Mouse (Mus musculus): Measurements from ENCODE around the gene Nudt1. TPM values are rescaled to one million over a fixed set of nuclear protein-coding genes. Genes with fewer than 3 reads are reported as not detected.

Gene Nudt1
- polyA plus RNA-seq (2015; fragmentation: Nextera tagmentation; extraction: Ambion mirVana) = 43.4 and 50.1 TPM in 2 replicates

DNA sequence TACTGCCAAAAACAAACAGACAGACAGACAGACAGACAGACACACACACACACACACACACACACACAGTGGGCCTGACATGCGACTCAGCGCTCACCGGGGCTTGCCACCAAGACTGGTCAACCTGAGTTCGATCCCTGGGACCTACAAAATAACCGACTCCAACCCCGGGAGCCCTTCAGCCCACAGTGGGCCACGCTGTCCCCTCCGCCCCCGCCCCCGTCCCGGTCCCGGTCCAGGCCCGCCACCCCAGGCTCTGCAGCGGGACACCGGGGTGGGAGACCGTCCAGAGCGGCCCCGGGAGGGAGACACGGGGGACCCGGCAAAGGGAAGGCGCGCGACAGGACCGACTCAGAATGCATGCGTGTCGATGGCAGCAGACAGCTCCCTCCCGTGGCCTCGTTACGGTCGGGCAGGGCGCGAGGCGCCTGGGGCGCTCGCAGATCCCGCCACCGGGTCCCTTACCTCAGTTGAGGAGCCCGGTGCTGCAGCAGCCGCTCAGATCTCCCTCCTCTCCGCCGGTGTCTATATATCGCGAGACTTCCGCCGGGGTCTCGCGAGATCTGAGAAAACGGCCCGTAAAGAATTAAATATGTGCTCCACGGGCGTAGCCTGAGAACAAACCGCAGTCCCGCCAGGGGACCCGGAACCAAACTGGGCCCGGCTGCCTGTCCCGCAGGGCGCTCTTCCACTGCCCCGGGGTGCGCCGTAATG lies at the start of gene Nudt1, which contains the start of gene Mad1l1:
Nudt1 (plus strand) TSS at position 615 of the 714 bp plus-strand sequence.
Mad1l1 (minus strand) TSS at position 511 of the 714 bp plus-strand sequence.
- no peaks in the 10 kb centered on the region for H3K27me3 ChIP-seq
- peak within 1 kb of the TSS; percentile 99 for H3K9ac ChIP-seq
- ATAC-seq (ENCODE audit: insufficient number of reproducible peaks, insufficient read depth, low FRiP score, low TSS enrichment, low read depth) = peak; percentile 82
- peak within 1 kb of the TSS; percentile 71 for H3K4me2 ChIP-seq
- H3K9me3 ChIP-seq = no peaks in the 10 kb centered on the region
- H3K27ac ChIP-seq = peak within 1 kb of the TSS; percentile 89
- WGBS = under 1% methylated on average over 54 of the region's 60 CpGs
- H3K4me3 ChIP-seq = peak within 1 kb of the TSS; percentile 95
- H3K4me1 ChIP-seq = peaks cover 14% of the 10 kb centered on the region
- H3K36me3 ChIP-seq = peaks cover 5% of the 10 kb centered on the region

DNA sequence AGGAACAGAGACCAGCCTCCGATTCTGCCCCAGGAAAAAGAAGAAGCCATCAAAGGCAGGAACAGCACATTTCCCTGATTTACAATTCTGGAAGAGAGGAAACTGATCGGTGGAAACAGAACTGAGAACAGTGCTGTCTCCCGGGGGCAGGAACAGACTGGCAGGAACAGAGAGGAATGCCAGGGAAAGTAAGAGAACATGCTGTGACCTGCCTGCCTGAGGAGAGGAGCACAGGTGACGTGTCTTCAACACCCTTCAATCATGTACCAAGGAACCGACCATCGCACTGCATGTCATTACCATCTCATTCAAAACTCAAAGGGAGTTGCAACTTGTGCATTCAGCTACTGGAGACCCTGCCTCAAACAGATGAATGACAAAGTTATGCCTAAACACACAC lies 44.7 kb upstream of the Nudt1 start:
- peaks cover 44% of the 10 kb centered on the region for H3K36me3 ChIP-seq
- no peak for ATAC-seq (ENCODE audit: insufficient number of reproducible peaks, insufficient read depth, low FRiP score, low TSS enrichment, low read depth)
- no peak overlapping the region for H3K9ac ChIP-seq
- no peak overlapping the region for H3K27ac ChIP-seq
- H3K27me3 ChIP-seq = no peaks in the 10 kb centered on the region
- H3K9me3 ChIP-seq = no peaks in the 10 kb centered on the region
- peaks cover 6% of the 10 kb centered on the region; the same call in 1 of the 2 replicates for H3K4me1 ChIP-seq
- 73% methylated on average over 6 of the region's 6 CpGs for WGBS
- no peak overlapping the region for H3K4me3 ChIP-seq
- H3K4me2 ChIP-seq = no peak overlapping the region

DNA sequence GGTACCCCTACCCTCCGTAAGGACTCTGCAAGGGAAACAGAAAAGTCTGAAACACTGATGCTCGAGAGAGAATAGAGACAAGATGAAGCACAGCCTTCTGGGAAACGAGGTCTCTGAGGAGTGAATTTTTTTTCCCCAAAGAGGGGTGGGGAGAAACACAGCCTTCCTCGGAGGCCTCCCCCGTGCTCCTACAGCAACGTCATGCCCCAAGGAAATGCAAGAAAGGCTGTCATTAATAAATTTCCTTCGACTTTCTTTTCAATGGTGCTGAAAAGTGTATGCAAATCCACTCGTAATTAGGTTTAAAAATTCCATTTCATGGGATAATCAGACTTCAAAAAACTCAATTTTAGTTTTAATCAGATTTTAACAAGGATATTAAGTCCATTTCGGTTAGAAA lies 41.3 kb upstream of the Nudt1 start:
- Histone ChIP-seq H3K9me3 (no peaks in the 10 kb centered on the region), H3K27ac (no peak overlapping the region), H3K36me3 (peaks cover 58% of the 10 kb centered on the region), H3K9ac (no peak overlapping the region), H3K27me3 (no peaks in the 10 kb centered on the region), H3K4me1 (peaks cover 6% of the 10 kb centered on the region; the same call in 1 of the 2 replicates), H3K4me2 (no peak overlapping the region), H3K4me3 (no peak overlapping the region)
- ATAC-seq (ENCODE audit: insufficient number of reproducible peaks, insufficient read depth, low FRiP score, low TSS enrichment, low read depth) = no peak
- WGBS = 55% methylated on average over 9 of the region's 9 CpGs

GRCm38 (mm10) chr5:140282376-140282775 lies 39.1 kb upstream of the Nudt1 start:
- Histone ChIP-seq H3K4me1 (peaks cover 6% of the 10 kb centered on the region; the same call in 1 of the 2 replicates), H3K9ac (no peak overlapping the region), H3K27me3 (no peaks in the 10 kb centered on the region), H3K9me3 (no peaks in the 10 kb centered on the region), H3K4me2 (no peak overlapping the region), H3K36me3 (peaks cover 54% of the 10 kb centered on the region), H3K27ac (no peak overlapping the region), H3K4me3 (no peak overlapping the region)
- no peak for ATAC-seq (ENCODE audit: insufficient number of reproducible peaks, insufficient read depth, low FRiP score, low TSS enrichment, low read depth)
- 80% methylated on average over 8 of the region's 8 CpGs for WGBS

DNA sequence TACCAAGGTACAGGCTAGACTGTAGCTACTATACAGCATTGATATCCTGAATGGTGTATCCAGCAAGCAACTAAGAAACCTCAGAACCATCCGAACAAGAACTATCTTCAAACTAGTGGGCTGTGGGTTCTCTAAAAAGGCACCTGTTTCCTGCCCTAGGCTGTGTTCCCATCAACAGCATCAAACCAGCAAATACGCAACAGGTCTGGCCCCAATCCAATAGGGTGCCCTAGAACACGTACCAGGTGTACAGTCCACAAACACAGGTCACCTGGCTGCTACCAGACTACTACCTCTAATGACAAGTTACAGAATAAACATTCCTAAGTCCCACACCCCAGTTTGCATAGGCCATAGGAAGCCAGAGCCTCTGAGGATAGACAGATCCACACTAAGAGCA lies 38.6 kb upstream of the Nudt1 start:
- 93% methylated on average over 3 of the region's 3 CpGs for WGBS
- Histone ChIP-seq H3K9me3 (no peaks in the 10 kb centered on the region), H3K4me3 (no peak overlapping the region), H3K9ac (no peak overlapping the region), H3K27me3 (no peaks in the 10 kb centered on the region), H3K36me3 (peaks cover 53% of the 10 kb centered on the region), H3K4me2 (no peak overlapping the region), H3K27ac (no peak overlapping the region), H3K4me1 (peaks cover 6% of the 10 kb centered on the region; the same call in 1 of the 2 replicates)
- no peak for ATAC-seq (ENCODE audit: insufficient number of reproducible peaks, insufficient read depth, low FRiP score, low TSS enrichment, low read depth)

- Histone ChIP-seq H3K9ac (no peak overlapping the region), H3K9me3 (no peaks in the 10 kb centered on the region), H3K27ac (no peak overlapping the region), H3K4me2 (no peak overlapping the region), H3K4me3 (no peak overlapping the region), H3K36me3 (peaks cover 49% of the 10 kb centered on the region), H3K4me1 (peaks cover 6% of the 10 kb centered on the region; the same call in 1 of the 2 replicates), H3K27me3 (no peaks in the 10 kb centered on the region)
- WGBS = 91% methylated on average over 2 of the region's 2 CpGs
- no peak for ATAC-seq (ENCODE audit: insufficient number of reproducible peaks, insufficient read depth, low FRiP score, low TSS enrichment, low read depth)
Observed at GRCm38 (mm10) chr5:140284011-140284410, 37.4 kb upstream of the Nudt1 start.

- no peaks in the 10 kb centered on the region for H3K9me3 ChIP-seq
- 78% methylated on average over 2 of the region's 2 CpGs for WGBS
- H3K9ac ChIP-seq = no peak overlapping the region
- H3K27ac ChIP-seq = no peak overlapping the region
- no peak for ATAC-seq (ENCODE audit: insufficient number of reproducible peaks, insufficient read depth, low FRiP score, low TSS enrichment, low read depth)
- H3K4me2 ChIP-seq = no peak overlapping the region
- H3K36me3 ChIP-seq = peaks cover 51% of the 10 kb centered on the region
- H3K27me3 ChIP-seq = no peaks in the 10 kb centered on the region
- no peak overlapping the region for H3K4me3 ChIP-seq
- peaks cover 6% of the 10 kb centered on the region; the same call in 1 of the 2 replicates for H3K4me1 ChIP-seq
Observed at GRCm38 (mm10) chr5:140284761-140285160, 36.7 kb upstream of the Nudt1 start.

DNA sequence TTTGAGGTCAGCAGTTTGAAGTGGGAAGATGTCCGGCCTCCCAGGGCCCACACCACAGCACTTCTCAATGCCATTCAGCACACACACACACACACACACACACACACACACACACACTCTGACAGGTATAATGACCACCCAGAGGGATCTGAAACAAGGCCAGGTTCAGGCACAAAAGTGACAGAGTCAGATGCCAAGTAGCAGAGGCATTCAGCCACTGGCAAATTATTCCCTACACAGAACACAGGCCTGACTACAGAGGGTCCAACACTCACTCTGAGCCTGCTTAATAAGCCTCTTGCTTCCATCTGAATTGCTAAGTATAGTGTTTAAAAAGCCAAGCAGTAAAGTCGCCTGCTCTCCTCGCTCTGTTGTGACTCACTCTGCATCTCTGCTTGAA lies 33.2 kb upstream of the Nudt1 start:
- 93% methylated on average over 3 of the region's 3 CpGs for WGBS
- H3K9ac ChIP-seq = no peak overlapping the region
- no peaks in the 10 kb centered on the region for H3K4me1 ChIP-seq
- H3K4me3 ChIP-seq = no peak overlapping the region
- H3K4me2 ChIP-seq = no peak overlapping the region
- ATAC-seq (ENCODE audit: insufficient number of reproducible peaks, insufficient read depth, low FRiP score, low TSS enrichment, low read depth) = no peak
- no peaks in the 10 kb centered on the region for H3K27me3 ChIP-seq
- H3K9me3 ChIP-seq = no peaks in the 10 kb centered on the region
- H3K27ac ChIP-seq = no peak overlapping the region
- H3K36me3 ChIP-seq = peaks cover 58% of the 10 kb centered on the region

GRCm38 (mm10) chr5:140289161-140289560 lies 32.3 kb upstream of the Nudt1 start:
- H3K27ac ChIP-seq = no peak overlapping the region
- no peak overlapping the region for H3K4me3 ChIP-seq
- no peaks in the 10 kb centered on the region for H3K27me3 ChIP-seq
- no peak for ATAC-seq (ENCODE audit: insufficient number of reproducible peaks, insufficient read depth, low FRiP score, low TSS enrichment, low read depth)
- H3K4me2 ChIP-seq = no peak overlapping the region
- no peak overlapping the region for H3K9ac ChIP-seq
- peaks cover 62% of the 10 kb centered on the region for H3K36me3 ChIP-seq
- no peaks in the 10 kb centered on the region for H3K4me1 ChIP-seq
- WGBS = 93% methylated on average over 2 of the region's 2 CpGs
- no peaks in the 10 kb centered on the region for H3K9me3 ChIP-seq

GRCm38 (mm10) chr5:140292152-140292551 lies 29.3 kb upstream of the Nudt1 start:
- Histone ChIP-seq H3K4me3 (no peak overlapping the region), H3K4me1 (no peaks in the 10 kb centered on the region), H3K9me3 (no peaks in the 10 kb centered on the region), H3K27ac (no peak overlapping the region), H3K27me3 (no peaks in the 10 kb centered on the region), H3K4me2 (no peak overlapping the region), H3K36me3 (peaks cover 66% of the 10 kb centered on the region), H3K9ac (no peak overlapping the region)
- ATAC-seq (ENCODE audit: insufficient number of reproducible peaks, insufficient read depth, low FRiP score, low TSS enrichment, low read depth) = no peak
- WGBS = 75% methylated on average over 1 of the region's 1 CpGs

- no peaks in the 10 kb centered on the region for H3K27me3 ChIP-seq
- H3K36me3 ChIP-seq = peaks cover 75% of the 10 kb centered on the region
- no peak for ATAC-seq (ENCODE audit: insufficient number of reproducible peaks, insufficient read depth, low FRiP score, low TSS enrichment, low read depth)
- H3K4me2 ChIP-seq = no peak overlapping the region
- no peak overlapping the region for H3K27ac ChIP-seq
- WGBS = 90% methylated on average over 4 of the region's 4 CpGs
- H3K4me1 ChIP-seq = no peaks in the 10 kb centered on the region
- H3K9ac ChIP-seq = no peak overlapping the region
- H3K9me3 ChIP-seq = no peaks in the 10 kb centered on the region
- no peak overlapping the region for H3K4me3 ChIP-seq
Observed at GRCm38 (mm10) chr5:140298291-140298690, 23.2 kb upstream of the Nudt1 start.

DNA sequence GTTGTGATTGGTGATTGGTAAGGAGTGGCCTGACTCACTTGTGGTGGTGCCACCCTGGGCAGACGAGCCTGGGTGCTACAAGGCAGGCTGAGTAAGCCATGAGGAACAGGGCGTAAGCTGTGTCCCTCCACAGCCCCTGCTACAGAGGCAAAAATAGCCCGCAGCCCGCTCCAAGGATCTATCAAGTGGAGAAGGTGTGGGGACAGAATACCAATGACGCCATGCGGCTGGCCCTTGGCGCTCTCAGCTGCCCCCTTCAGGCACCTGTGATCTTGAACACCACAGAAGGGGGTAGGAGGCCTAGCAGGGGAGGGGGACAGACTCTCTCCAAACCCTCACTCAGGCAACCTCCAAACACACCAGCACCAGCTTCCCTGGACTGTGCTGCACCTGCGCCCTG lies 15.4 kb upstream of the Nudt1 start:
- no peak for ATAC-seq (ENCODE audit: insufficient number of reproducible peaks, insufficient read depth, low FRiP score, low TSS enrichment, low read depth)
- H3K4me1 ChIP-seq = no peaks in the 10 kb centered on the region

More for the DNA sequence above, 15.4 kb upstream of the Nudt1 start:
- H3K27me3 ChIP-seq = no peaks in the 10 kb centered on the region
- H3K36me3 ChIP-seq = peaks cover 85% of the 10 kb centered on the region
- no peak overlapping the region for H3K9ac ChIP-seq
- WGBS = 87% methylated on average over 8 of the region's 8 CpGs
- H3K27ac ChIP-seq = no peak overlapping the region
- no peak overlapping the region for H3K4me3 ChIP-seq
- H3K9me3 ChIP-seq = no peaks in the 10 kb centered on the region
- no peak overlapping the region for H3K4me2 ChIP-seq

Data from embryonic facial prominence, embryonic 13.5 days (tissue).